Mouse (Mus musculus): ENCODE measurements at regions not wholly inside any gene's neighbourhood (a gene's known extent, or its start where the extent isn't known, plus 50 kb on each side); places are given as distances from the start of the nearest gene placed in this dataset.

GRCm38 (mm10) chr4:54704696-54705095, 240.2 kb upstream of the Zfp462 start:
- no peaks in the 10 kb centered on the region for H3K27me3 ChIP-seq (ENCODE audit: control insufficient read depth, insufficient read depth, low read length)
- no peak overlapping the region for H3K4me3 ChIP-seq (ENCODE audit: low read depth, low read length)
- no peak for ATAC-seq (ENCODE audit: insufficient number of reproducible peaks, insufficient read depth, low FRiP score, low read depth)
- no peaks in the 10 kb centered on the region for H3K9me3 ChIP-seq (ENCODE audit: control insufficient read depth, low read depth, low read length)
- no peak overlapping the region for H3K4me2 ChIP-seq (replicated peaks; ENCODE audit: low read depth, low read length)
- H3K9ac ChIP-seq (replicated peaks; ENCODE audit: low read depth, low read length): no peak overlapping the region
- 67% methylated on average over 5 of the region's 5 CpGs for WGBS
- H3K36me3 ChIP-seq (ENCODE audit: control insufficient read depth, insufficient read depth, low read length): no peaks in the 10 kb centered on the region
- H3K4me1 ChIP-seq (ENCODE audit: control insufficient read depth, insufficient read depth, low read length): no peaks in the 10 kb centered on the region
- no peak overlapping the region for H3K27ac ChIP-seq (ENCODE audit: low read length)

GRCm38 (mm10) chr4:54709751-54710150, 235.1 kb upstream of the Zfp462 start:
- no peak overlapping the region for H3K9ac ChIP-seq (replicated peaks; ENCODE audit: low read depth, low read length)
- no peaks in the 10 kb centered on the region for H3K27me3 ChIP-seq (ENCODE audit: control insufficient read depth, insufficient read depth, low read length)
- H3K4me3 ChIP-seq (ENCODE audit: low read depth, low read length): no peak overlapping the region
- ATAC-seq (ENCODE audit: insufficient number of reproducible peaks, insufficient read depth, low FRiP score, low read depth): no peak
- no peaks in the 10 kb centered on the region for H3K4me1 ChIP-seq (ENCODE audit: control insufficient read depth, insufficient read depth, low read length)
- no peak overlapping the region for H3K4me2 ChIP-seq (replicated peaks; ENCODE audit: low read depth, low read length)
- H3K9me3 ChIP-seq (ENCODE audit: control insufficient read depth, low read depth, low read length): no peaks in the 10 kb centered on the region
- no peak overlapping the region for H3K27ac ChIP-seq (ENCODE audit: low read length)
- H3K36me3 ChIP-seq (ENCODE audit: control insufficient read depth, insufficient read depth, low read length): no peaks in the 10 kb centered on the region

- 40% methylated on average over 3 of the region's 3 CpGs for WGBS
- ATAC-seq (ENCODE audit: insufficient number of reproducible peaks, insufficient read depth, low FRiP score, low read depth): no peak
- Histone ChIP-seq H3K27me3 (ENCODE audit: control insufficient read depth, insufficient read depth, low read length) (no peaks in the 10 kb centered on the region), H3K4me1 (ENCODE audit: control insufficient read depth, insufficient read depth, low read length) (no peaks in the 10 kb centered on the region), H3K4me2 (replicated peaks; ENCODE audit: low read depth, low read length) (no peak overlapping the region), H3K9ac (replicated peaks; ENCODE audit: low read depth, low read length) (no peak overlapping the region), H3K4me3 (ENCODE audit: low read depth, low read length) (no peak overlapping the region), H3K36me3 (ENCODE audit: control insufficient read depth, insufficient read depth, low read length) (no peaks in the 10 kb centered on the region), H3K9me3 (ENCODE audit: control insufficient read depth, low read depth, low read length) (no peaks in the 10 kb centered on the region), H3K27ac (ENCODE audit: low read length) (no peak overlapping the region)
These were observed 231.9 kb upstream of the Zfp462 start for GRCm38 (mm10) chr4:54712929-54713328.

- no peak overlapping the region for H3K27ac ChIP-seq (ENCODE audit: low read length)
- no peaks in the 10 kb centered on the region for H3K9me3 ChIP-seq (ENCODE audit: control insufficient read depth, low read depth, low read length)
- ATAC-seq (ENCODE audit: insufficient number of reproducible peaks, insufficient read depth, low FRiP score, low read depth): no peak
- H3K4me1 ChIP-seq (ENCODE audit: control insufficient read depth, insufficient read depth, low read length): no peaks in the 10 kb centered on the region
- H3K4me2 ChIP-seq (replicated peaks; ENCODE audit: low read depth, low read length): no peak overlapping the region
- no peak overlapping the region for H3K4me3 ChIP-seq (ENCODE audit: low read depth, low read length)
- no peaks in the 10 kb centered on the region for H3K36me3 ChIP-seq (ENCODE audit: control insufficient read depth, insufficient read depth, low read length)
- H3K27me3 ChIP-seq (ENCODE audit: control insufficient read depth, insufficient read depth, low read length): no peaks in the 10 kb centered on the region
- no peak overlapping the region for H3K9ac ChIP-seq (replicated peaks; ENCODE audit: low read depth, low read length)
- WGBS: 58% methylated on average over 9 of the region's 9 CpGs
These were observed 230.1 kb upstream of the Zfp462 start for GRCm38 (mm10) chr4:54714612-54715342.

GRCm38 (mm10) chr4:54718083-54718482, 226.8 kb upstream of the Zfp462 start:
- H3K27me3 ChIP-seq (ENCODE audit: control insufficient read depth, insufficient read depth, low read length): no peaks in the 10 kb centered on the region
- no peak for ATAC-seq (ENCODE audit: insufficient number of reproducible peaks, insufficient read depth, low FRiP score, low read depth)
- WGBS: 62% methylated on average over 1 of the region's 1 CpGs
- no peak overlapping the region for H3K4me3 ChIP-seq (ENCODE audit: low read depth, low read length)
- H3K4me2 ChIP-seq (replicated peaks; ENCODE audit: low read depth, low read length): no peak overlapping the region
- no peak overlapping the region for H3K9ac ChIP-seq (replicated peaks; ENCODE audit: low read depth, low read length)
- no peaks in the 10 kb centered on the region for H3K4me1 ChIP-seq (ENCODE audit: control insufficient read depth, insufficient read depth, low read length)
- H3K9me3 ChIP-seq (ENCODE audit: control insufficient read depth, low read depth, low read length): no peaks in the 10 kb centered on the region
- H3K27ac ChIP-seq (ENCODE audit: low read length): no peak overlapping the region
- H3K36me3 ChIP-seq (ENCODE audit: control insufficient read depth, insufficient read depth, low read length): no peaks in the 10 kb centered on the region

- 64% methylated on average over 5 of the region's 5 CpGs for WGBS
- H3K9me3 ChIP-seq (ENCODE audit: control insufficient read depth, low read depth, low read length): no peaks in the 10 kb centered on the region
- H3K27ac ChIP-seq (ENCODE audit: low read length): no peak overlapping the region
- H3K4me1 ChIP-seq (ENCODE audit: control insufficient read depth, insufficient read depth, low read length): no peaks in the 10 kb centered on the region
- H3K27me3 ChIP-seq (ENCODE audit: control insufficient read depth, insufficient read depth, low read length): no peaks in the 10 kb centered on the region
- H3K36me3 ChIP-seq (ENCODE audit: control insufficient read depth, insufficient read depth, low read length): no peaks in the 10 kb centered on the region
- H3K4me3 ChIP-seq (ENCODE audit: low read depth, low read length): no peak overlapping the region
- no peak for ATAC-seq (ENCODE audit: insufficient number of reproducible peaks, insufficient read depth, low FRiP score, low read depth)
- no peak overlapping the region for H3K9ac ChIP-seq (replicated peaks; ENCODE audit: low read depth, low read length)
- H3K4me2 ChIP-seq (replicated peaks; ENCODE audit: low read depth, low read length): no peak overlapping the region
These were observed 205.8 kb upstream of the Zfp462 start for GRCm38 (mm10) chr4:54739001-54739400.

GRCm38 (mm10) chr4:54751458-54751857, 193.4 kb upstream of the Zfp462 start:
- Histone ChIP-seq H3K9me3 (ENCODE audit: control insufficient read depth, low read depth, low read length) (no peaks in the 10 kb centered on the region), H3K36me3 (ENCODE audit: control insufficient read depth, insufficient read depth, low read length) (no peaks in the 10 kb centered on the region), H3K9ac (replicated peaks; ENCODE audit: low read depth, low read length) (no peak overlapping the region), H3K27me3 (ENCODE audit: control insufficient read depth, insufficient read depth, low read length) (no peaks in the 10 kb centered on the region), H3K4me2 (replicated peaks; ENCODE audit: low read depth, low read length) (no peak overlapping the region), H3K27ac (ENCODE audit: low read length) (no peak overlapping the region), H3K4me3 (ENCODE audit: low read depth, low read length) (no peak overlapping the region), H3K4me1 (ENCODE audit: control insufficient read depth, insufficient read depth, low read length) (no peaks in the 10 kb centered on the region)
- no peak for ATAC-seq (ENCODE audit: insufficient number of reproducible peaks, insufficient read depth, low FRiP score, low read depth)
- WGBS: 89% methylated on average over 2 of the region's 2 CpGs

GRCm38 (mm10) chr4:54756441-54756840, 188.4 kb upstream of the Zfp462 start:
- ATAC-seq (ENCODE audit: insufficient number of reproducible peaks, insufficient read depth, low FRiP score, low read depth): no peak
- Histone ChIP-seq H3K36me3 (ENCODE audit: control insufficient read depth, insufficient read depth, low read length) (no peaks in the 10 kb centered on the region), H3K4me3 (ENCODE audit: low read depth, low read length) (no peak overlapping the region), H3K27ac (ENCODE audit: low read length) (no peak overlapping the region), H3K4me2 (replicated peaks; ENCODE audit: low read depth, low read length) (no peak overlapping the region), H3K9ac (replicated peaks; ENCODE audit: low read depth, low read length) (no peak overlapping the region), H3K27me3 (ENCODE audit: control insufficient read depth, insufficient read depth, low read length) (no peaks in the 10 kb centered on the region), H3K9me3 (ENCODE audit: control insufficient read depth, low read depth, low read length) (no peaks in the 10 kb centered on the region), H3K4me1 (ENCODE audit: control insufficient read depth, insufficient read depth, low read length) (no peaks in the 10 kb centered on the region)
- 86% methylated on average over 4 of the region's 4 CpGs for WGBS

Measured in stomach, embryonic 14.5 days (tissue).